Mouse (Mus musculus): ENCODE results near the gene Serpina5. TPM values are rescaled to one million over a fixed set of nuclear protein-coding genes. Genes with fewer than 3 reads are reported as not detected.

The Serpina5 gene
- not detected in 2 replicates for polyA plus RNA-seq (2016; fragmentation: Nextera tagmentation; extraction: Ambion mirVana)

- H3K9me3 ChIP-seq (replicated peaks): 0 out of 2 replicates have a peak, but pooled peaks cover 4% of the 10 kb centered on the region
- H3K9ac ChIP-seq: no peak within 1 kb of the TSS
- H3K27ac ChIP-seq: no peak within 1 kb of the TSS
- 72% methylated on average over 6 of the region's 6 CpGs for WGBS (ENCODE audit: insufficient replicate concordance)
- no peaks in the 10 kb centered on the region for H3K27me3 ChIP-seq (replicated peaks)
- ATAC-seq: no peak
- no peak within 1 kb of the TSS for H3K4me2 ChIP-seq
- no peaks in the 10 kb centered on the region for H3K36me3 ChIP-seq
- no peaks in the 10 kb centered on the region for H3K4me1 ChIP-seq
- H3K4me3 ChIP-seq: no peak within 1 kb of the TSS
These were observed at the start of gene Serpina5 for GRCm38 (mm10) chr12:104100768-104101167. TSS of gene Serpina5 (plus strand) at chr12:104101113.

- 29% methylated on average over 1 of the region's 1 CpGs for WGBS (ENCODE audit: insufficient replicate concordance)
- no peaks in the 10 kb centered on the region for H3K36me3 ChIP-seq
- H3K4me3 ChIP-seq: no peak overlapping the region
- ATAC-seq: no peak
- H3K27me3 ChIP-seq (replicated peaks): no peaks in the 10 kb centered on the region
- no peak overlapping the region for H3K4me2 ChIP-seq
- no peak overlapping the region for H3K27ac ChIP-seq
- no peaks in the 10 kb centered on the region for H3K9me3 ChIP-seq (replicated peaks)
- no peak overlapping the region for H3K9ac ChIP-seq
- H3K4me1 ChIP-seq: no peaks in the 10 kb centered on the region
These were observed 46.9 kb upstream of the Serpina5 start for GRCm38 (mm10) chr12:104053995-104054394.

GRCm38 (mm10) chr12:104055755-104056154 is 45.2 kb upstream of the Serpina5 start:
- no peak overlapping the region for H3K4me2 ChIP-seq
- no peaks in the 10 kb centered on the region for H3K4me1 ChIP-seq
- H3K27ac ChIP-seq: no peak overlapping the region
- no peak for ATAC-seq
- no peaks in the 10 kb centered on the region for H3K27me3 ChIP-seq (replicated peaks)
- H3K9me3 ChIP-seq (replicated peaks): no peaks in the 10 kb centered on the region
- no peaks in the 10 kb centered on the region for H3K36me3 ChIP-seq
- 59% methylated on average over 8 of the region's 8 CpGs for WGBS (ENCODE audit: insufficient replicate concordance)
- H3K9ac ChIP-seq: no peak overlapping the region
- H3K4me3 ChIP-seq: no peak overlapping the region

- Histone ChIP-seq H3K4me2 (no peak overlapping the region), H3K9me3 (replicated peaks) (no peaks in the 10 kb centered on the region), H3K27ac (no peak overlapping the region), H3K4me3 (no peak overlapping the region), H3K4me1 (no peaks in the 10 kb centered on the region), H3K36me3 (no peaks in the 10 kb centered on the region), H3K9ac (no peak overlapping the region), H3K27me3 (replicated peaks) (no peaks in the 10 kb centered on the region)
- ATAC-seq: no peak
- WGBS (ENCODE audit: insufficient replicate concordance): 21% methylated on average over 4 of the region's 4 CpGs
These were observed 43.9 kb upstream of the Serpina5 start for GRCm38 (mm10) chr12:104057050-104057449.

- WGBS (ENCODE audit: insufficient replicate concordance): 68% methylated on average over 7 of the region's 7 CpGs
These were observed 43.4 kb upstream of the Serpina5 start for GRCm38 (mm10) chr12:104057531-104057930.

GRCm38 (mm10) chr12:104060126-104060525 is 40.8 kb upstream of the Serpina5 start:
- WGBS (ENCODE audit: insufficient replicate concordance): 53% methylated on average over 6 of the region's 6 CpGs
- Histone ChIP-seq H3K4me3 (no peak overlapping the region), H3K4me1 (no peaks in the 10 kb centered on the region), H3K27me3 (replicated peaks) (no peaks in the 10 kb centered on the region), H3K36me3 (no peaks in the 10 kb centered on the region), H3K4me2 (no peak overlapping the region), H3K9me3 (replicated peaks) (no peaks in the 10 kb centered on the region), H3K9ac (no peak overlapping the region), H3K27ac (no peak overlapping the region)
- ATAC-seq: no peak

More at GRCm38 (mm10) chr12:104057531-104057930, 43.4 kb upstream of the Serpina5 start:
- no peaks in the 10 kb centered on the region for H3K36me3 ChIP-seq
- H3K4me3 ChIP-seq: no peak overlapping the region
- ATAC-seq: no peak
- H3K27me3 ChIP-seq (replicated peaks): no peaks in the 10 kb centered on the region
- no peak overlapping the region for H3K27ac ChIP-seq
- H3K9ac ChIP-seq: no peak overlapping the region
- H3K9me3 ChIP-seq (replicated peaks): no peaks in the 10 kb centered on the region
- no peak overlapping the region for H3K4me2 ChIP-seq
- no peaks in the 10 kb centered on the region for H3K4me1 ChIP-seq

- no peak for ATAC-seq
- WGBS (ENCODE audit: insufficient replicate concordance): 29% methylated on average over 2 of the region's 2 CpGs
- Histone ChIP-seq H3K27ac (no peak overlapping the region), H3K9ac (no peak overlapping the region), H3K4me2 (no peak overlapping the region), H3K27me3 (replicated peaks) (no peaks in the 10 kb centered on the region), H3K9me3 (replicated peaks) (no peaks in the 10 kb centered on the region), H3K36me3 (no peaks in the 10 kb centered on the region), H3K4me1 (no peaks in the 10 kb centered on the region), H3K4me3 (no peak overlapping the region)
These were observed 39.1 kb upstream of the Serpina5 start for GRCm38 (mm10) chr12:104061862-104062261.

- ATAC-seq: no peak
- H3K9me3 ChIP-seq (replicated peaks): no peaks in the 10 kb centered on the region
- H3K36me3 ChIP-seq: no peaks in the 10 kb centered on the region
- H3K4me1 ChIP-seq: no peaks in the 10 kb centered on the region
- H3K9ac ChIP-seq: no peak overlapping the region
- no peak overlapping the region for H3K27ac ChIP-seq
- no peaks in the 10 kb centered on the region for H3K27me3 ChIP-seq (replicated peaks)
- H3K4me2 ChIP-seq: no peak overlapping the region
- H3K4me3 ChIP-seq: no peak overlapping the region
- WGBS (ENCODE audit: insufficient replicate concordance): 36% methylated on average over 4 of the region's 4 CpGs
These were observed 36.4 kb upstream of the Serpina5 start for GRCm38 (mm10) chr12:104064532-104064931.

- WGBS (ENCODE audit: insufficient replicate concordance): 57% methylated on average over 4 of the region's 4 CpGs
- Histone ChIP-seq H3K36me3 (no peaks in the 10 kb centered on the region), H3K4me2 (no peak overlapping the region), H3K4me3 (no peak overlapping the region), H3K9ac (no peak overlapping the region), H3K27me3 (replicated peaks) (no peaks in the 10 kb centered on the region), H3K4me1 (no peaks in the 10 kb centered on the region), H3K27ac (no peak overlapping the region), H3K9me3 (replicated peaks) (no peaks in the 10 kb centered on the region)
- no peak for ATAC-seq
These were observed 35.9 kb upstream of the Serpina5 start for GRCm38 (mm10) chr12:104064996-104065395.

- Histone ChIP-seq H3K27me3 (replicated peaks) (no peaks in the 10 kb centered on the region), H3K4me2 (no peak overlapping the region), H3K4me3 (no peak overlapping the region), H3K9me3 (replicated peaks) (no peaks in the 10 kb centered on the region), H3K4me1 (no peaks in the 10 kb centered on the region), H3K36me3 (no peaks in the 10 kb centered on the region), H3K9ac (no peak overlapping the region), H3K27ac (no peak overlapping the region)
- WGBS (ENCODE audit: insufficient replicate concordance): 18% methylated on average over 8 of the region's 8 CpGs
- no peak for ATAC-seq
These were observed 34.7 kb upstream of the Serpina5 start for GRCm38 (mm10) chr12:104066241-104066640.

GRCm38 (mm10) chr12:104067549-104067948 is 33.4 kb upstream of the Serpina5 start:
- Histone ChIP-seq H3K27ac (no peak overlapping the region), H3K27me3 (replicated peaks) (no peaks in the 10 kb centered on the region), H3K9me3 (replicated peaks) (no peaks in the 10 kb centered on the region), H3K36me3 (no peaks in the 10 kb centered on the region), H3K4me2 (no peak overlapping the region), H3K4me1 (no peaks in the 10 kb centered on the region), H3K4me3 (no peak overlapping the region), H3K9ac (no peak overlapping the region)
- 34% methylated on average over 4 of the region's 4 CpGs for WGBS (ENCODE audit: insufficient replicate concordance)
- no peak for ATAC-seq

- 3% methylated on average over 2 of the region's 2 CpGs for WGBS (ENCODE audit: insufficient replicate concordance)
- Histone ChIP-seq H3K9me3 (replicated peaks) (no peaks in the 10 kb centered on the region), H3K4me3 (no peak overlapping the region), H3K27me3 (replicated peaks) (no peaks in the 10 kb centered on the region), H3K4me1 (no peaks in the 10 kb centered on the region), H3K36me3 (no peaks in the 10 kb centered on the region), H3K9ac (no peak overlapping the region), H3K4me2 (no peak overlapping the region), H3K27ac (no peak overlapping the region)
- ATAC-seq: no peak
These were observed 31.3 kb upstream of the Serpina5 start for GRCm38 (mm10) chr12:104069620-104070019.

- no peaks in the 10 kb centered on the region for H3K27me3 ChIP-seq (replicated peaks)
- no peaks in the 10 kb centered on the region for H3K4me1 ChIP-seq
- no peak overlapping the region for H3K4me3 ChIP-seq
- WGBS (ENCODE audit: insufficient replicate concordance): 10% methylated on average over 1 of the region's 1 CpGs
- H3K36me3 ChIP-seq: no peaks in the 10 kb centered on the region
- H3K9me3 ChIP-seq (replicated peaks): no peaks in the 10 kb centered on the region
- H3K27ac ChIP-seq: no peak overlapping the region
- H3K9ac ChIP-seq: no peak overlapping the region
- ATAC-seq: no peak
- H3K4me2 ChIP-seq: no peak overlapping the region
These were observed 29.2 kb upstream of the Serpina5 start for GRCm38 (mm10) chr12:104071708-104072107.
